Mouse (Mus musculus): ENCODE results near the gene Syvn1. TPM values are rescaled to one million over a fixed set of nuclear protein-coding genes. Genes with fewer than 3 reads are reported as not detected.

Syvn1 gene
- polyA plus RNA-seq (2015; fragmentation: Nextera tagmentation; extraction: Ambion mirVana): 31.4 and 34.3 TPM in 2 replicates

DNA sequence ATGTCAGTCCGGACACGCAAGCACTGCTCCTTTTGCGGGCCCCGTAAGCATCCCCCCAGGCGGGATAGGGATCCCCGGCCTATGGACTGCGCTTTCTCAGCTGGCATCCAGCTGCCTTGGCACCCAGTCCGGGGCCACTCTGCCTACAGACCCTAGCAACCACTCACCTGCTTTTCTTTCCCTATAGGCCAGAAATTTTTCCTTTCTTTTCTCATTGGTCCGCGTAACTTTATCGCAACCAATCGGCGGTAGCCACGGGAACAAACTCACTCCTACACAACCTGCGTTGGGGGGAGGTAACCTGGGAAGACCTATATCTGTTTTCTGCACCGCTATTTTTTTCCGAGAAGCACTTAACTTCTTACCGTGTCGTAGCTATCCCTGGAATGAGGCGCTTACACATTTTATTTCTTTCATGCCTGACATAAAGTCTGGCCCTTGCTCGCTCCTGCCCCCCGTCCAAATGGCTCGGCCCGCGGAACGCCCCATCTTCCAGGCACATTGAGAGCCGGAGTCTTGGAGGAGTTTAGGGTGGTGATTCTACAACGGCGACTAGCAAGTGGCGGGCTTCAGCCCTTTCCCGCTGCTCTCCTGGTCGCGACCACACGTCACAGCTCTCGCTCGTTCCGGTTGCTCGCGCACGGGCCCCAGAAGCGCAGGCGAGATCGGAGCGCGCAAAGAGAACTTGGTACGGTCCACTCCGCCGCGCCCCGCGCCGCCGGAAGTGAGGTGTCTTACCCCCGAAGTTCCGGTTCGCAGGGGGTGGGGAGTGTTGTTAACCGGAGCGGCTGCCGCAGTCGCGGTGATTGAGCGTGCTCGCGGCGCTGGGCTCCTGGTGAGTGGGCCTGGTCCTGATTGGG lies at the start of gene Syvn1:
TSS of gene Syvn1 (plus strand) at position 283 of the 860 bp plus-strand sequence.
- WGBS: under 1% methylated on average over 61 of the region's 65 CpGs
- ATAC-seq (ENCODE audit: low FRiP score): peak; percentile 92
- peak within 1 kb of the TSS; percentile 91 for H3K4me3 ChIP-seq (replicated peaks)
- H3K4me2 ChIP-seq: peak within 1 kb of the TSS; percentile 83
- H3K36me3 ChIP-seq: peaks cover 33% of the 10 kb centered on the region
- H3K27me3 ChIP-seq (replicated peaks): no peaks in the 10 kb centered on the region
- peak within 1 kb of the TSS; percentile 90 for H3K9ac ChIP-seq (replicated peaks)
- H3K9me3 ChIP-seq (replicated peaks): no peaks in the 10 kb centered on the region
- H3K27ac ChIP-seq (replicated peaks): peak within 1 kb of the TSS; percentile 100
- H3K4me1 ChIP-seq: peaks cover 33% of the 10 kb centered on the region

DNA sequence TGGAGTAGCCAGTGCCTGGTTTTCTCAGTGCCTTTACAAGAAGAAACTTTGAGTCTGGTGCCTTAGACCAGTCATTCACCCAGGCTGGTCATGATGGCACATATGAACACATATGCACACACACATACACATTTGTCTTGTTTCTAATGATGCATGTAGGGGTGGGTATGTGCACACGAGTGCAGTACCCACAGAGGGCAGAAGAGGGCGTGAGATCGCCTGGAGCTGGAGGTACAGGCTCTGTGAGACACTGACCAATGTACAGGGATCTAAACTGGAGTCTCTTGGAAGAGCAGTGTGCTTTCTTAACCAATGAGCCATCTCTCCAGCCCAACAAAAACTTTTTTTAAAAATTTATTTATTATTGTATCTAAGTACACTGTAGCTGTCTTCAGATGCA lies 48.2 kb upstream of the Syvn1 start:
- Histone ChIP-seq H3K36me3 (no peaks in the 10 kb centered on the region), H3K9ac (replicated peaks) (no peak overlapping the region), H3K27ac (replicated peaks) (no peak overlapping the region), H3K27me3 (replicated peaks) (no peaks in the 10 kb centered on the region), H3K4me2 (no peak overlapping the region), H3K9me3 (replicated peaks) (no peaks in the 10 kb centered on the region), H3K4me1 (no peaks in the 10 kb centered on the region), H3K4me3 (replicated peaks) (no peak overlapping the region)
- 90% methylated on average over 3 of the region's 3 CpGs for WGBS
- no peak for ATAC-seq (ENCODE audit: low FRiP score)

DNA sequence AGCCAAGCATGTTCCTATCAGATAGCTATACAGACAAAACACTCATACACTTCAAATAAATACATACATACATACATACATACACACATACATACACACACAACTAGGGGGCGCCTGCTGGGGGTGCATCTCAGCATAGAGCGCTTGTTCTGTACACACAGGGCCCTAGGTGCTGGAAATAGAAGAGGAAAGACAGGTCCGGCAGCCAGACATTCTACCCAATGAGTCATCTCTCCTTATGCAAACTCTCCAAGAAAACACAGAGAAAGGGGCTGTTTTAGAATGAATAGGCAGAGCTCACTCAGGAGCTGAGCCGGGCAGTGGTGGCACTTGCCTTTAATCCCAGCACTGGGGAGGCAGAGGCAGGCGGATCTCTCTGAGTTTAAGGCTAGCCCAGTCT lies 46.4 kb upstream of the Syvn1 start:
- Histone ChIP-seq H3K9ac (replicated peaks) (no peak overlapping the region), H3K4me3 (replicated peaks) (no peak overlapping the region), H3K36me3 (no peaks in the 10 kb centered on the region), H3K4me2 (no peak overlapping the region), H3K27me3 (replicated peaks) (no peaks in the 10 kb centered on the region), H3K27ac (replicated peaks) (no peak overlapping the region), H3K9me3 (replicated peaks) (no peaks in the 10 kb centered on the region), H3K4me1 (no peaks in the 10 kb centered on the region)
- 83% methylated on average over 5 of the region's 5 CpGs for WGBS
- no peak for ATAC-seq (ENCODE audit: low FRiP score)

DNA sequence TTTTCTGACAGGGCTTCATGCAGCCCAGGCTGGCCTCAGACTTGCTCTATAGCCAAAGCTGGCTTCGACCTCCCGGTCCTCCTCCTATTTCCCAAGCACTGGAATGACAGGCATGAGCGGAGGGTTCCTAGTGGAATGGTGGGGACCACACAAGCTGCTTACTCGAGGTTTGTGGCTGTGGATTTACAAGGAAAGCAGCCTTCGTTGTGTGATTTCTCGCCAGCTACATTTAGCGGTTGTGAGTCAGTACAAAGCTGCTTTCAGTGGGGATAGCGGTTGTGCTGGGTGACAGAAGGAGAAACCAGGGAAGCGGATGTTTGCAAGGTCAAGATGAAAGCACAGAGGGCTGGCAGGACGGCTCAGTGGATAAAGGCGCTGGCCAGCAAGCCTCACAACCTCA lies 40.8 kb upstream of the Syvn1 start:
- Histone ChIP-seq H3K36me3 (no peaks in the 10 kb centered on the region), H3K4me1 (no peaks in the 10 kb centered on the region), H3K4me2 (no peak overlapping the region), H3K27ac (replicated peaks) (no peak overlapping the region), H3K27me3 (replicated peaks) (no peaks in the 10 kb centered on the region), H3K9me3 (replicated peaks) (no peaks in the 10 kb centered on the region), H3K4me3 (replicated peaks) (no peak overlapping the region), H3K9ac (replicated peaks) (no peak overlapping the region)
- ATAC-seq (ENCODE audit: low FRiP score): no peak
- 64% methylated on average over 11 of the region's 11 CpGs for WGBS

DNA sequence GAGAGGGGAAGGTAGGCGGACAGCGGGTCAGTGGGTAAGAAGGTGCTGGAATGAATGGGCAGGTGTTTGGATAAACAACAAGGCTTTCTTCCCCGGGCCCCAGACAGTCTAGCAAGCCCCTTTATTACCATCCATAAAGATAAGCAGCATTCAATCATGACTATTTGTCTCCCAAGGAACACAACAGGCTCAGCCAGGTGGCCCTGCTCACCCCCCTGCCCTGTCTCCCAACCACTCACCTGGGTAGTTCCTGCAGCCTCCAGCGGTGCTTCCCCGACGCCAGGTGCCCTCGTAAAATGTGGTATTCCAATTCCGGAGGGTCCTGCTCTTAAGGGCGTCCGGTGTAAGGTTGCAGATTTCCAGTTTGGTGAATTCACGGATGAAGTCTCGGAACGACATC lies 39.4 kb upstream of the Syvn1 start:
- no peak for ATAC-seq (ENCODE audit: low FRiP score)
- H3K9ac ChIP-seq (replicated peaks): no peak overlapping the region
- no peak overlapping the region for H3K27ac ChIP-seq (replicated peaks)
- H3K9me3 ChIP-seq (replicated peaks): no peaks in the 10 kb centered on the region
- H3K27me3 ChIP-seq (replicated peaks): no peaks in the 10 kb centered on the region
- 77% methylated on average over 13 of the region's 13 CpGs for WGBS
- no peak overlapping the region for H3K4me2 ChIP-seq
- H3K4me3 ChIP-seq (replicated peaks): no peak overlapping the region
- H3K4me1 ChIP-seq: no peaks in the 10 kb centered on the region
- no peaks in the 10 kb centered on the region for H3K36me3 ChIP-seq

DNA sequence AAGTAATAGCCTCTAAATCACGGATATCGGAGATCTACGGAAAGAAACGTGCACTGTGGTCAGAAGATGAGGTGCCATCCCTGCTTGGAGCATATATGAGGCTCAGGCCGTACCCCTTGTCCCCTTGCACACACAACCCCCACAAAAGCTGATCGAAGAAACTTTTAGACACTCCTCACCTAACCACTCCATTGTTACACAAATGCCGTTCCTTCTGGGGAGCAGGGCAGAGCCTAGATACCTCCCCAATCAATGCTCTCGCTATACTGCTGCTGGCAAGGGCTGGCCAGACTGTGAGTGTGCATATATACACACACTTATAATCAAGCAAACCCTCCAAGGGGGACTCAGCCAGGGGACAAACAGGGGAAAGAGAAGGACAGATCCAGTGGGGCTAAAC lies 37.2 kb upstream of the Syvn1 start:
- Histone ChIP-seq H3K36me3 (no peaks in the 10 kb centered on the region), H3K9ac (replicated peaks) (no peak overlapping the region), H3K4me2 (no peak overlapping the region), H3K4me3 (replicated peaks) (no peak overlapping the region), H3K9me3 (replicated peaks) (no peaks in the 10 kb centered on the region), H3K27ac (replicated peaks) (no peak overlapping the region), H3K27me3 (replicated peaks) (peaks cover 7% of the 10 kb centered on the region), H3K4me1 (no peaks in the 10 kb centered on the region)
- WGBS: 74% methylated on average over 8 of the region's 8 CpGs
- no peak for ATAC-seq (ENCODE audit: low FRiP score)

DNA sequence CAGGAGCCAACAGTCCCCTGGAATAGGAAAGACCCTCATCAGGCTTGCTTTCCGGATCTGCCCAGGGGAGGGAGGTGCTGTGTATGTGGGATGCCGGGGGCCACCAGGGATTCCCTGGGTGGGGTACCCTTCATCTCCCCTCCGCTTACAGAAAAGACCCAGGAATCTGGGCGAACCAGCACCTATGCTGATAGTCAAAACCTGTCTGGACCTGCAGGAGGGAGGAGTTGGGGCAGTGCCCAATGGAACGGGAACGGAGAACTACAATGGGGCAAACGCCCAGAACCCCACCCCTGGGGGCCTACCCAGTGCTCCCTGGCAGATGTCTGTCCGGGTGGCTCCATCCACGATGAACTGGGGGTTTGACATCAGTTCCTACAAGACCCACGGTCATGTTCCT lies 32.7 kb upstream of the Syvn1 start:
- no peaks in the 10 kb centered on the region for H3K36me3 ChIP-seq
- H3K27ac ChIP-seq (replicated peaks): no peak overlapping the region
- 91% methylated on average over 10 of the region's 10 CpGs for WGBS
- H3K4me3 ChIP-seq (replicated peaks): no peak overlapping the region
- H3K9ac ChIP-seq (replicated peaks): no peak overlapping the region
- peaks cover 20% of the 10 kb centered on the region for H3K4me1 ChIP-seq
- peaks cover 29% of the 10 kb centered on the region for H3K27me3 ChIP-seq (replicated peaks)
- no peak for ATAC-seq (ENCODE audit: low FRiP score)
- no peaks in the 10 kb centered on the region for H3K9me3 ChIP-seq (replicated peaks)
- H3K4me2 ChIP-seq: no peak overlapping the region

DNA sequence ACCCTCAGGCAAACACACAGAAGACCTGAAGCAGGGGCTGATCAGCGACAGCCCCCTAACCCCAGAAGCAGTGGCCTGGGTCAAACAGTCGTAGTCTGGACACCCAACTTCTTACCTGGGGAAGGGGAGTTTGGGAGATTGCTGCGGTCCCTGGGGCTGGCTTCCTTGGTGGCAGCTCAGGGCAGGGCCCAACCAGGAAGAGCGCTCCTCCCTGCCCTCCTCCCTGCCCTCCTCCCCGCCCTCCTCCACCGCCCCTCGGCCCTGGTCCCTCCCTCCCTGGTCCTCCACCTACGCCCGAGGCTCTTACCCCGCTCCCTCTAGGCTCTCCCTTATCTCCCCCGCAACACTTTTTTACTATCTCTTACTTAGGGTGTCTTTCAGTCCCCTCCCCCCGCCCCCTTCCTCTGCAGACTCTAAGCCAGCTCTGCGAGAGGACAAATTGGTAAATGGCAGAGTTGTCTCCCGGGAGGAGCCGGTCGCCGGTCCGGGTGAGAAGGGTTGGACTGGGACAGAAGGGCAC lies 31.3 kb upstream of the Syvn1 start:
- peak overlapping the region; percentile 49 for H3K4me3 ChIP-seq (replicated peaks)
- peak overlapping the region; percentile 18; the same call in 1 of the 2 replicates for H3K27ac ChIP-seq (replicated peaks)
- H3K27me3 ChIP-seq (replicated peaks): peaks cover 29% of the 10 kb centered on the region
- 2% methylated on average over 16 of the region's 18 CpGs for WGBS
- peaks cover 21% of the 10 kb centered on the region for H3K4me1 ChIP-seq
- peak; percentile 40; the same call in 1 of the 2 replicates for ATAC-seq (ENCODE audit: low FRiP score)
- H3K4me2 ChIP-seq: peak overlapping the region; percentile 84
- peak overlapping the region; percentile 60 for H3K9ac ChIP-seq (replicated peaks)
- no peaks in the 10 kb centered on the region for H3K36me3 ChIP-seq
- no peaks in the 10 kb centered on the region for H3K9me3 ChIP-seq (replicated peaks)

DNA sequence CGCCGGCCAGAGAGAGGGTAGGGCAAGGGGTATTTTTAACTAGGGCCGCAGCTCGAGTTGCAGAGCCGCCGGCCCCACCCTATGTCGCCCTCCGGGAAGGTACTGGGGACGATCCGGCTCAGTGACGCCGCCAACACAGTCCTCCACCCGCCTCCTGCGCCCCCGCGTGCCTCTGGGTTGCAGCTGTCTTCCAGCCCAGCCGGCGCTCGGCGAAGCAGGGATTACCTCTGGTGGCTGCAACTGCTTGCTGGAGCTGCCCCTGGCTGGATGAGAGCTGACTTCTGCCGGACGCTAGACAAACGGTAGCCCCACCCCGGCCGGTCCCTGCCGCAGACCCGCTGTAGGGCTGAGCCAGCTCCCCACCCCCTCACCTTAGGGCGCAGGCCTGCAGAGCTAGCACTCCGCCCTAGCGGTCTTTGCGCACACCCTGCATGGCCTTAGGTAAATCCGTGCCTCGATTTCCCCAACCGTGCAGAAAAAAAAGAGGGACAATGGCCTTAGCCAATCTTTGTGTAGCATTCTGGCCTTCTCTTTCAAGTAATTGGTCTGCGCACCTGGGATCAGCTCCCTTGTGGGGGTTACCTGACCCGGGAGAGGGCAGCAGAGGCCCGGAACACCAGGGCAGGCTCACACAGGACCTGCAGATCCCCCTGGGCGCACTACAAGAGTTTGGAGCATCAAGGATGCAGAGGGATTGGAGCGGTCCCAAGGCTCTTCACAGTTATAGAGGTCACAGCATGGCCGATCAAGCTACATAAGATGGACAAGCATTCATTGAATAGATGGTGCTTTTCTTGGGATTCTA lies 30.7 kb upstream of the Syvn1 start, which contains the start of gene Capn1:
TSS of gene Capn1 (minus strand) at position 387 of the 805 bp plus-strand sequence.
- peak within 1 kb of the TSS; percentile 84 for H3K4me2 ChIP-seq
- peak within 1 kb of the TSS; percentile 49 for H3K4me3 ChIP-seq (replicated peaks)
- H3K9ac ChIP-seq (replicated peaks): peak within 1 kb of the TSS; percentile 60
- peaks cover 21% of the 10 kb centered on the region for H3K4me1 ChIP-seq
- peak within 1 kb of the TSS; percentile 18; the same call in 1 of the 2 replicates for H3K27ac ChIP-seq (replicated peaks)
- WGBS: 2% methylated on average over 40 of the region's 40 CpGs
- H3K36me3 ChIP-seq: no peaks in the 10 kb centered on the region
- H3K9me3 ChIP-seq (replicated peaks): no peaks in the 10 kb centered on the region
- ATAC-seq (ENCODE audit: low FRiP score): peak; percentile 82; the same call in 1 of the 2 replicates
- H3K27me3 ChIP-seq (replicated peaks): peaks cover 29% of the 10 kb centered on the region

DNA sequence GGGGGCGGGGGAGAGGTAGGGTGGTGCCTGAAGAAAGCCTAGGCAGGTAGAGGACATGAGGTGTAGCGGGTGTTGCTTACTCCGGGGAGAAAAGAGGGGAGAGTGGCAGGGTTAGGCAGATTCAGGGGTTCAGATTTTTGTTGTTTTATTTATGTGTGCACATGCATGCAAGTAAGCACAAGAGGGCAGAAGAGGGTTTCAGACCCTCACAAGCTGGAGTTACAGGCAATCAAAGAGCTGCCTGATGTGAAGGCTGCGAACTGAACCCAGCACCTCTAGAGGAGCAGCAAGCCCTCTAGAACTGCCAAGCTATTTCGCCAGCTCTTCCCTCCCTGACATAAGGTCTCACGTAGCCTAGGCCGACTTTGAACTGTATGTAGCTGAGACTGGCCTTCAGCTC lies 29.8 kb upstream of the Syvn1 start:
- 44% methylated on average over 7 of the region's 7 CpGs for WGBS
- H3K4me3 ChIP-seq (replicated peaks): no peak overlapping the region
- H3K4me1 ChIP-seq: peaks cover 21% of the 10 kb centered on the region
- peak overlapping the region; percentile 84 for H3K4me2 ChIP-seq
- H3K36me3 ChIP-seq: no peaks in the 10 kb centered on the region
- no peak overlapping the region for H3K27ac ChIP-seq (replicated peaks)
- no peak overlapping the region for H3K9ac ChIP-seq (replicated peaks)
- no peak for ATAC-seq (ENCODE audit: low FRiP score)
- peaks cover 29% of the 10 kb centered on the region for H3K27me3 ChIP-seq (replicated peaks)
- H3K9me3 ChIP-seq (replicated peaks): no peaks in the 10 kb centered on the region

DNA sequence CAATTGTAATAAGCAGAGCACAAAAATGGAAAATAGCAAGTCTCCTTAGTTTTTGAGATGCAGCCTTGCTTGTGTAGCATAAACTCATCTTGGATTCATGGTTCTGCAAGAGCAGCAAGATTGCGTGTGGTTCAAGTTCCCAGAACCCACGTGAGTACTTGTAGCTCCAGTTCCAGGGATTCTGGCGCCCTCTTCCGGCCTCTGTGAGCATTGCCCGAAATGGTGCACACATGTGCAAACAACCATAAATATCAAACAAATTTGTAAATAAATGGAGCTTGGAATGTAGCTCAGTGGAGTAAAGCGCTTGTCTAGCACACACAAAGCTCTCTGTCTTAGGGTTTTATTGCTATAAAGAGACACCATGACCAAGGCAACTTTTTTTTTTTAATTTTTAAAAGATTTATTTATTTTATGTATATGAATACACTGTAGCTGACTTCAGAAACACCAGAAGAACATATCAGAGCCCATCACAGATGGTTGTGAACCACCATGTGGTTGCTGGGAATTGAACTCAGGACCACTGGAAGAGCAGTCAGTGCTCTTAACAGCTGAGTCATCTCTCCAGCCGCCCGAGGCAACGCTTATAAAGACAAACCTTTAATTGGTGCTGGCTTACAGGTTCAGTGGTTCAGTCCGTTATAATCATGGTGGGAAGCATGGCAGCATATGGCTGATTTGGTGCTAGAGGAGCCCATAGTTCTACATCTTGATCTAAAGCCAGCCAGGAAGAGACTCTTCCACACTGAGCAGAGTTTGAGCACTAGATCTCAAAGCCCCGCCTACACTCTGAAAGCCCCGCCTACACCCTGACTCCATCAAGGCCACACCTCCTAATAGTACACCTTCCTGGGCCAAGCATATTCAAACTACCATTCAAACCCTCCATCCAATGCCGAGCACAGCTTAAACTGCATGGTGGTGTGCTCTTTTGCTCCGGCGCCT lies 28.0 kb upstream of the Syvn1 start:
- Histone ChIP-seq H3K36me3 (no peaks in the 10 kb centered on the region), H3K4me3 (replicated peaks) (no peak overlapping the region), H3K4me2 (no peak overlapping the region), H3K9me3 (replicated peaks) (no peaks in the 10 kb centered on the region), H3K27ac (replicated peaks) (no peak overlapping the region), H3K9ac (replicated peaks) (no peak overlapping the region), H3K27me3 (replicated peaks) (peaks cover 29% of the 10 kb centered on the region), H3K4me1 (peaks cover 21% of the 10 kb centered on the region)
- no peak for ATAC-seq (ENCODE audit: low FRiP score)
- whole genome bisulfite sequencing: 29% methylated on average over 15 of the region's 15 CpGs

Data from neural tube, embryonic 15.5 days (tissue).